Mouse (Mus musculus) embryonic facial prominence, embryonic 13.5 days (tissue): Measurements from ENCODE around the gene Scoc. TPM values are rescaled to one million over a fixed set of nuclear protein-coding genes. Genes with fewer than 3 reads are reported as not detected.

Experiments
- ATAC-seq: fragments of 200-750 bp; cut with Nextera tagmentation; 2 replicates; pipeline ENCODE4 v1.8.0; 2017; ENCODE audit warnings: low read depth; ENCODE audit not compliant: insufficient number of reproducible peaks, insufficient read depth, low FRiP score, low TSS enrichment
- H3K27ac ChIP-seq: fragments of 300-500 bp; sonication (generic); 2 replicates; pipeline ENCODE4 v1.5.1; 2015; ENCODE audit warnings: moderate library complexity, mild to moderate bottlenecking, inconsistent platforms
- H3K27me3 ChIP-seq: fragments of 300-500 bp; sonication (generic); 2 replicates; pipeline ENCODE4 v1.6.1; 2015; ENCODE audit warnings: mild to moderate bottlenecking, inconsistent platforms
- H3K36me3 ChIP-seq: fragments of 300-500 bp; sonication (generic); 2 replicates; pipeline ENCODE4 v1.6.1; 2015; ENCODE audit warnings: mild to moderate bottlenecking, inconsistent platforms
- H3K4me1 ChIP-seq: fragments of 300-500 bp; sonication (generic); 2 replicates; pipeline ENCODE4 v1.6.1; 2015; ENCODE audit warnings: inconsistent platforms
- H3K4me2 ChIP-seq: fragments of 300-500 bp; sonication (generic); 2 replicates; pipeline ENCODE4 v1.6.1; 2015; ENCODE audit warnings: moderate library complexity, mild to moderate bottlenecking, inconsistent platforms
- H3K4me3 ChIP-seq: fragments of 300-500 bp; sonication (generic); 2 replicates; pipeline ENCODE4 v1.5.1; 2015; ENCODE audit warnings: mild to moderate bottlenecking, inconsistent platforms
- H3K9ac ChIP-seq: fragments of 300-500 bp; sonication (generic); 2 replicates; pipeline ENCODE4 v1.6.1; 2015; ENCODE audit warnings: mild to moderate bottlenecking, inconsistent platforms
- H3K9me3 ChIP-seq: fragments of 300-500 bp; sonication (generic); 2 replicates; pipeline ENCODE4 v1.6.1; 2016; ENCODE audit warnings: inconsistent platforms
- WGBS: fragments of 180-500 bp; shearing (Covaris S2); methylation state at CpG from one replicate; pipeline ENCODE4 v1.1.7; 2015; ENCODE audit warnings: mixed read lengths; 5-methylcytosine and 5-hydroxymethylcytosine counted together
- polyA plus RNA-seq: library from polyadenylated mRNA; unstranded; fragments of >200 nt; fragmentation: Nextera tagmentation; extraction: Ambion mirVana; gene quantifications from 2 replicates; pipeline ENCODE4 v1.2.1, GENCODE M21; 2015

The Scoc gene
- polyA plus RNA-seq, 1 experiment from 2014 or later = 138 TPM

DNA sequence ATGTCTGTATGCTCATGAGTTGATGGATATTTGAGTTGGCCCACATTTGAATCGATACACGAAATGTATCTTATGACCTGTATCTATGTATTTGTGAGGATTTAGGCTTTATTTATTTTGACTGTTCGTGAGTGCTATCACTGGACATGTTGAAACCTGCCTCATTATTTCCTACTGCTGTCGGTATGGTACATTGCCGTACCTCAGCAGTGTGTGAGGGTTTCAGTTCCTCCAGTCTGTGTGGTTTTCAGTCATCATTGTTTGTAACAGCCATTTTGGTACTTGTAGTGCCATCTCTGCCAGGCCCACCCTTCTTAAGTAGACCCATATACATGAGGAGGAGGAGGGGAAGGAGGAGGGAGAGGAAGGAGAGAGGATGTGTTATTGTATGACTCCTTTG, 63.9 kb downstream of the Scoc start:
- no peak for ATAC-seq

DNA sequence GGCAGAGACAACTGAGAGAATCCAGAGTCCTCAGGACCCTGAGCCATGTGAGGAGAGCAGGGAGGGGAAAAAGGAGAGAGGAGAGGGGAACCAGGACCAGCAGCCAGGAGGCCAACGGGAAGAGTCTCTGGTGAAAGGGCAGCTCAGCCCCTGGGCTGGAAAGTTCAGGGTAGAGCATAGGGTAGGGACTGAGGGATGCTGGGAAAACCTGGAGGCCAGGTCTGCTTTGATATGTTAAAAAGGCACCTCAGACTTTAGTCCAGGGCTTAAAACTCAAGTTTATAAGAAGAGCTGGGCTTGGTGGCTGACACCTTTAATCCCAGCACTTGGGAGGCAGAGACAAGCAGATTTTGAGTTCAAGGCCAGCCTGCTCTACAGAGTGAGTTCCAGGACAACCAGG, 65.7 kb downstream of the Scoc start:
- peaks cover 26% of the 10 kb centered on the region for H3K27me3 ChIP-seq
- H3K36me3 ChIP-seq = no peaks in the 10 kb centered on the region
- WGBS = 81% methylated on average over 1 of the region's 1 CpGs
- H3K27ac ChIP-seq = no peak overlapping the region
- no peak overlapping the region for H3K9ac ChIP-seq
- H3K4me1 ChIP-seq = peaks cover 7% of the 10 kb centered on the region; the same call in 1 of the 2 replicates
- no peak overlapping the region for H3K4me3 ChIP-seq
- ATAC-seq = no peak
- H3K9me3 ChIP-seq = no peaks in the 10 kb centered on the region
- no peak overlapping the region for H3K4me2 ChIP-seq

More for the DNA sequence above, 63.9 kb downstream of the Scoc start:
- Histone ChIP-seq H3K4me2 (no peak overlapping the region), H3K36me3 (no peaks in the 10 kb centered on the region), H3K9me3 (no peaks in the 10 kb centered on the region), H3K27me3 (peaks cover 12% of the 10 kb centered on the region), H3K4me3 (no peak overlapping the region), H3K9ac (no peak overlapping the region), H3K4me1 (peaks cover 7% of the 10 kb centered on the region; the same call in 1 of the 2 replicates), H3K27ac (no peak overlapping the region)
- 81% methylated on average over 5 of the region's 5 CpGs for WGBS

DNA sequence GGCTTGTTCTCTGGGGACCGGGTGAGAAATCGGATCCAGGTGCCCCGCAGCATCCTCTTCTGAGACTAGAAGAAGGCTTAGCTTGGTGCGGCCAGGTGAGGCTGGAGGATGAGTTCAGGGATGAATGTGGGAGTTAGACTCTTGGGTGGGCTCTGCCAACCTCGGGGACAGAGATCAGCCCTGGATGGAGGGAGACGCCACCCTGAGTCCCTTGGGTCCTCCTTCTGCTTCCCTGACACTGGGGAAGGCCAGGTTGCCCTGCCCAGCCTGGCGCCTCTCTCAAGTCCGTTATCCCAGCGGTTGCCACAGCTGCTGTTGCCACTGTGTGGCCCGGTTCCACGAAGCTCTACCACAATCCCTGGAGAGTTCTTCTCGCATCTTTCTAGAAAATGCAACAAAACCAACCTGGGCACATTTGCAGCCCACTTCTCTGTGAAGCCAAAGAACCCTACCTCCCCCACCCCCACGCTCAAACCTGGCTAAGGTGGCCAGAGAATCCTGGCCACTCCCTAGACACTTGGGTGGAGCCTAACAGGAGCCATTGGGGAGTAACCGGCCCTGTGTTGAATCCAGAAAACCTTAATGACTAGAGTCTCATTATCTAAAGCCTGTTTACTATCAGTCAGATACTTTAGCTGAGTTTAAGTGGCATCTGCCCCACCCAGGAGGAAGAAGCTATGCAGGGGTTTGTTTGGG, 68.0 kb downstream of the Scoc start:
- 4% methylated on average over 14 of the region's 14 CpGs for WGBS
- Histone ChIP-seq H3K9ac (peak overlapping the region; percentile 74), H3K4me1 (peaks cover 7% of the 10 kb centered on the region; the same call in 1 of the 2 replicates), H3K27ac (no peak overlapping the region), H3K4me2 (peak overlapping the region; percentile 91), H3K4me3 (peak overlapping the region; percentile 53), H3K27me3 (peaks cover 26% of the 10 kb centered on the region), H3K9me3 (no peaks in the 10 kb centered on the region), H3K36me3 (no peaks in the 10 kb centered on the region)
- ATAC-seq = no peak

DNA sequence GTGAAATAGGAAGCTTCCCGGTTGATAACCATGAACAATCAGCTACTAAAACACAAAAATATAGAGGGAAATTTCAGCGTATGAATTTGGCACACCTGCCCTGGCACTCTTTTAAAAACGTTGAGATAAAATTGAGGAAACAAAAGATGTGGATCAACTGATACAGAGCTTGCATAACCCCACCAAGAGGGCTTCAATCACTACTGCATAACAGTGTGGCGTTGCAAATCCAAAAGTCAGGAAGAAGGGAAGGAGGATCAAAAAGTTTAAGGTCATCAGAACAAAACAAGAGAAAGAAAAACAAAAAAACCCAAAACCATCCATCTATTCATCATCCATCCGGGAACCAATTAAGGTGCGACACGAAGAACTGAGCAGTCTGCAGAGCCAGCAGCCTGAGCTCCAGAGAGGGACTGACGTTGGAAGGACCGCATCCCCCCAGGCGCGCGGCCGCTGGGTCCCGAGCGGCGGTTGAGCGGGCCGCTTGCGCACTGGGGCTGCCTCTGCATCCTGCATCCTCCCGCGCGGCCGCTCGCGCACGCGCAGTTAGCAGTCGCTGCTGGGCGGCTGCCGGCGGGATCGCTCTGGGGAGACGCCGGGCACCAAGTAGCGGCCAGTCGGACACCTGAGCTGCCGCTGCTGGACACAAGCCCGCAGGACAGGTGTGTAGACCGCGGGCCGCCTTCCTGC, 68.7 kb downstream of the Scoc start, which contains the start of gene Clgn:
Gene Clgn, plus strand, starts transcription at position 552 of the 690 bp plus-strand sequence.
- no peak within 1 kb of the TSS for H3K27ac ChIP-seq
- H3K4me3 ChIP-seq = peak within 1 kb of the TSS; percentile 53
- 4% methylated on average over 41 of the region's 41 CpGs for WGBS
- peaks cover 7% of the 10 kb centered on the region; the same call in 1 of the 2 replicates for H3K4me1 ChIP-seq
- peak; percentile 69 for ATAC-seq
- H3K4me2 ChIP-seq = peak within 1 kb of the TSS; percentile 91
- no peaks in the 10 kb centered on the region for H3K9me3 ChIP-seq
- peaks cover 26% of the 10 kb centered on the region for H3K27me3 ChIP-seq
- peak within 1 kb of the TSS; percentile 74 for H3K9ac ChIP-seq
- H3K36me3 ChIP-seq = no peaks in the 10 kb centered on the region

DNA sequence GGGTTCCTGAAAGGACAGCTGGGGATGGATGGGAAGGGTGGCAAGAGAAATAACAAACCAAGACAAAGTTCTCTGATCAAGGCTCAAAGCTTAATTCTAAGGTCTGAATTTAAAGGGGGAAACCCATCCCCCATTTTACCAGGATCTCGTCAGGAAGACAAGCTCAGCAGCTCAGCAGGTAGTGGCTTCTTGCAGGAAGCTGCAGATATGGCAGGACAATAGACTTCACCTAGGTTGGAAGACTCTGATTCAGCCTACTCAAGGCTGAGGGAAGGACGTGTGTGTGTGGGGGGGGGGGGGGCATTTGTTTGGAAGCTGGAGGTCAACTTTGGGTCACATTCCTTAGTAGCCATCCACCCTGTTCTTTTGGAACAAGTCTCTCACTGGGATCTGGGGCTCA, 75.3 kb downstream of the Scoc start:
- Histone ChIP-seq H3K27ac (no peak overlapping the region), H3K9ac (no peak overlapping the region), H3K9me3 (no peaks in the 10 kb centered on the region), H3K4me1 (no peaks in the 10 kb centered on the region), H3K4me3 (no peak overlapping the region), H3K36me3 (no peaks in the 10 kb centered on the region), H3K4me2 (no peak overlapping the region), H3K27me3 (no peaks in the 10 kb centered on the region; the same call in 1 of the 2 replicates)
- 25% methylated on average over 2 of the region's 2 CpGs for WGBS
- ATAC-seq = no peak

DNA sequence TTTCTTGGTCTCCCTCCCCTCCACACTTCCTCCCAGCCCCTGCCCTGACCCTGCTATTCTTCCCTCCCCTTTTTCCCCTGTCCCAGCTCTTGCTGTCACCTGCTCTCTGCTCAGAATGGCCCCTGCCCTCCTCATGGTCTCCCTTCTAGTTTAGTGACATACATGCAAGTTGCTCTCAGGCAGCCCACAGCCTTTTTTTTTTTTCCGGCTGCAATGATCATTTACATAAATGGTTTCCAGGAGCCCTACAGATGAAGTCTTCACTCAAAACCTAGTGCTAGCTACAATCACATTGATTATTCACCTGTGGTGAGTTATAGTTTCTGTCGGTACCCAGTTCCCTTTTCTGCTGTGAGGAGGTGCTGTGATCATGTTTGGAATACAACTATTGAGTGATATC, 77.2 kb downstream of the Scoc start:
- no peak overlapping the region for H3K4me3 ChIP-seq
- WGBS = 74% methylated on average over 2 of the region's 2 CpGs
- H3K27me3 ChIP-seq = no peaks in the 10 kb centered on the region
- no peak overlapping the region for H3K9ac ChIP-seq
- no peak overlapping the region for H3K27ac ChIP-seq
- H3K9me3 ChIP-seq = no peaks in the 10 kb centered on the region
- no peak for ATAC-seq
- no peaks in the 10 kb centered on the region for H3K36me3 ChIP-seq
- H3K4me2 ChIP-seq = no peak overlapping the region
- no peaks in the 10 kb centered on the region for H3K4me1 ChIP-seq

DNA sequence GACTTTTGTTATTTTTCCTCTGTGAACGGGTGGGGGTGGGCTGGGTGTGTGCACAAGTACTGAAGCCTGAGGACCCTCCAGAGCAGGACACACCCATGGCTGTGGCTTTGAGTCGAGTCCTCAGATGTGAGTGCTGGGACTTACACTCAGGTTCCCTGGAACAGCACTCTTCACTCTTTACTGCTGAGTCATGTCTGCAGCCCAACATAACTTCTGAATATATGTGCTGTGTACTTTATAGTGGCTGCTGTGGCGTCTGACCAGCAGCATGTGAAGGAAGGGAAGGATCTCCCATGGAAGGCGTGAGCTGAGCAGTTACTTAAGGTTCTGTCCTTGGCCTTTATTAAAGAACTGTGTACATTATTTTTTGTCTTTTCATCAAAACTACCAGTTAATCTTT, 78.0 kb downstream of the Scoc start:
- ATAC-seq = no peak
- Histone ChIP-seq H3K9me3 (no peaks in the 10 kb centered on the region), H3K36me3 (no peaks in the 10 kb centered on the region), H3K4me1 (no peaks in the 10 kb centered on the region), H3K9ac (no peak overlapping the region), H3K4me3 (no peak overlapping the region), H3K27me3 (no peaks in the 10 kb centered on the region), H3K27ac (no peak overlapping the region), H3K4me2 (no peak overlapping the region)
- WGBS = 69% methylated on average over 4 of the region's 4 CpGs

Other genes with a start within 250 kb of the Scoc start
- gene Ucp1, start 168.0 kb downstream of the Scoc start, polyA plus RNA-seq = not detected in 2 replicates
- 20.3 and 22.3 TPM in 2 replicates for gene Elmod2, start 125.9 kb downstream of the Scoc start, polyA plus RNA-seq
- gene Mgat4d, start 109.9 kb downstream of the Scoc start, polyA plus RNA-seq = not detected in 2 replicates
- 2.8 and 3.5 TPM in 2 replicates for gene Clgn, start 68.5 kb downstream of the Scoc start, polyA plus RNA-seq
- 0.23 TPM in 1 of 2 replicates, not detected in the other for gene Olfr370, start 77.4 kb upstream of the Scoc start, polyA plus RNA-seq
- gene Ndufb7, start 108.3 kb upstream of the Scoc start, polyA plus RNA-seq = 304 and 312 TPM in 2 replicates
- gene Tecr, start 149.6 kb upstream of the Scoc start, polyA plus RNA-seq = 545 and 624 TPM in 2 replicates
- 63.2 and 68.8 TPM in 2 replicates for gene Dnajb1, start 149.8 kb upstream of the Scoc start, polyA plus RNA-seq
- gene Gipc1, start 194.3 kb upstream of the Scoc start, polyA plus RNA-seq = 186 and 190 TPM in 2 replicates
- 1.5 and 2.1 TPM in 2 replicates for gene Ptger1, start 208.3 kb upstream of the Scoc start, polyA plus RNA-seq
- gene Pkn1, start 240.8 kb upstream of the Scoc start, polyA plus RNA-seq = 23.5 and 24.0 TPM in 2 replicates